Mouse (Mus musculus) spleen, adult 18-20 months (tissue): Measurements from ENCODE around the gene Fbll1.
"Not testable (repeated sequence)": the region's sequence is repeated elsewhere in the genome, so short reads cannot be mapped to it uniquely, and the experiment has no call there.

Source experiments
- DNase-seq, 2 experiments: peaks; one replicate each; pipeline ENCODE4 v3.0.0; 2022; ENCODE audit warnings: mixed read lengths in 2 of 2

The Fbll1 gene

GRCm38 (mm10) chr11:35798874-35799273 is at the start of gene Fbll1:
Gene Fbll1 (minus strand): TSS chr11:35798884.
- no peak for DNase-seq

DNA sequence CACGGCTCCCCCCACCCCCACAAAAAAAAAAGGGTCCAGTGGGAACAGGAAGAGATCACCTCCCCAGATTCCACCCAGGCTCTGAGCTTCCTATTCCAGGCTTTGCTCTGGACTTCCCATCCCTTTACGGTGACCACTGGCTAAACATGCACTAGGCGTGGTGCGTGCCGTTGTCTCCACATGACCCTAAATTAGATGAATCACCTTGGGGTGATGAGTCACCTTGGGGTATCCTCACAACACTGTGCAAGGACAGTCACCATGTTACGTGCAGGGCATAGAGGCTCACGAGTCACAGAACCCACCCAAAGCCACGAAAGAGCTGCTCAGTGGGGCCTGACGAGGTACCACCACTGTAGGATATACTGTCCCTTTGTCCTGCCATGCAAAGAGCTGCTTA is 45.6 kb upstream of the Fbll1 start:
- no peak for DNase-seq

DNA sequence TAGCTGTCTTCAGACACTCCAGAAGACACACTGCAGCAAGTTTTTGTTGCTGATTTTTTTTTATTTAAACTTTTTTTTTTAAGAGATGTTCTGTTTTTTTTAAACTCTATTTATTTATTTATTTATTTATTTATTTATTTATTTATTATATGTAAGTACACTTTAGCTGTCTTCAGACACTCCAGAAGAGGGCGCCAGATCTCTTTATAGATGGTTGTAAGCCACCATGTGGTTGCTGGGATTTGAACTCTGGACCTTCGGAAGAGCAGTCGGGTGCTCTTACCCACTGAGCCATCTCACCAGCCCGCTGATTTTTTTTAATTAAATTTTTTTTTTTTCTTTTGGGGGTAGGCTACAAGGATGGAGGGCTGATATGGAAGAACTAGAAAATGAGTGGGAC is 43.9 kb upstream of the Fbll1 start:
- DNase-seq = not testable (repeated sequence)

DNA sequence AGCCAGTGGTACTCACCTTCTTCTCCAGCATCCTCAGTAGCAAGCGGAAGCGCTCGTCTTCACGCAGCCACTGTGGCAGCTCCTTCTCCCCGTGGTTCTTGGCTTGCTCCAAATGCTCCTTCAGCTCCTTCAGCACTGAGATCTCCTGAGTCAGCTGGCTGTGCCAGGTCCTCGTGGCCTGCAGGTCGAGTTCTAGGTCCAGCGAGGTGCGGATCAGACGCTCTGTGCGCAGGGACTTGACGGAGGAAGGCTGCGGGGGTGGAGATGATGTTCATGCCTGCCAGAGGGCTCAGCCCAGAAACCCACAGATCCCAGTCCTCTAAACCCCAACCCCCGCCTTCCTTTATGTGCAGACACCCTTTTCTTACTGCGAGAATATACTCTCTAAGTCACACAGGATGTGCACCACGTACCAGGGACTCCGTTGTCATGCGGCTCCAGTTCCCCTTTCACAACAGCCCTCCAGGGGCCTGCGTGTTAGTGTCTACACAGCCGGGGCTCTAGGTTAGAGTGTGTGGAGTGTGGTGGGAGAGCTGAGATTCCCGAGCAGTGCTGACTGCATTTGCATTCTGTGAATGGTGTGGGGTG is 43.1 kb upstream of the Fbll1 start:
- DNase-seq = peak; percentile 27 to 40

- not testable (repeated sequence) for DNase-seq
Observed at GRCm38 (mm10) chr11:35840806-35841205, 42.1 kb upstream of the Fbll1 start.

DNA sequence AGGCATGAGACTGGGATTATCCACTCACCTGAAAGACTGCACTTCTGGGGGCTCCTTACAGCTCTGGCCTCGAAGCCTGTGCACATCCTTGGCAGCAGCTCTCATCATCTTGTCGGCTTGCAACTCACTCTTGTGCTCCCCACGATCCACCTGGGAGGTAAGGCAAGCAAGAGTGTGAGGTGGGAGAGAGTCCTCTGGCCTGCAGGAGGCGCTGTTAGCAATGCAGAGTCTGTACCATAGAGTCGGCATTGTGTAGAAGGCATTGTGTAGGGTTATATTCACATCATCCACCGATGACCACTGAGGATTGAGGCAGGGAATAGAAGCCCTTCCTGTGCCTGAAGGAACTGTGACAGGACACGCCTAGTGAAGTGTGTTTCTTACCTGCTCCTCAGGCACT is 41.6 kb upstream of the Fbll1 start:
- DNase-seq = no peak

DNA sequence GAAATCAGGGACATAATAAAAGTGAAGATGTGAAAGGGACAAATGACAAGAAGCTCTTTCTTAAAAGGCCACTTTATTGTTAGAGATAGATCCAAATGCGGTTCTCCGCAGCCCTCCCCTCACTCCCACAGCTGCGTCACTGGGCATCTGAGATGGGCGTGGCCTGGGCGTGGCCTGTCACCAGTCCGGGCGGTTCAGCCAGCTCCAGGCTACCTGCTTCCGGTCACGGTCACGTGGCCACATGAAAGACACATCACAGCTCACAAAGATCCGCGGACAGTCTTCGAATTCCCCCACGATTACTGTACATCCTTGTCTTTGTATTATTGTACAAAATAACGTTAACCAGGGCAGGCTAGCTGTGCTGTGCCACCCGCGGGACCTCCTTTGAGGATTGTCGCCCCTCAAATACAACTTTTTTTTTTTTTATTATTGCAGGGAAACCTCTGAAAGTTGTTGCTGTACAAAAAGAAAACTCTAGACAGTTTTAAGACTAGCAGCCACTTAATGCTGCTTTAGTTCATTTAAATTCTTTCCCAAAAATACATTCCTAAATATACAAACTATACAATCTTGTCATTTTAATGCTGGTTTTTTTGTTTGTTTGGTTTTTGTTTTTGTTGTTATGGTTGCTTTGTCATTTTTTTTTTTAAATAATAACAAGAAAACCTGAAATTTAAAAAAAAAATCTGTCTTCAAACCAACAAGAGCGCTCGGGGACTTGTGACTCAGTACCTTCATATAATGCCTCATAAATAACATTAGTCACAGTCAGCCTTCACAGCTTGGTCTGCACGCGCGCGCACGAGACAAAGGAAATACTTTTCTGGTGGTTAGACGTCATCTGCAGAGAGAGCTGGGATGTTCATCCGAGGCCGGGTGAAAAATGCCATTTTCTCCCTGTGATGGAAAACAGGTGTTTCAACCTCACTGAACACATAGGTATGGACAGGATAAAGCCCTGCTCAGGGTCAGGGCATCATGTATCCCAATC is 40.0 kb upstream of the Fbll1 start:
- peak; percentile 88 to 92 for DNase-seq

- DNase-seq = no peak
Observed at GRCm38 (mm10) chr11:35837156-35838126, 38.8 kb upstream of the Fbll1 start.

DNA sequence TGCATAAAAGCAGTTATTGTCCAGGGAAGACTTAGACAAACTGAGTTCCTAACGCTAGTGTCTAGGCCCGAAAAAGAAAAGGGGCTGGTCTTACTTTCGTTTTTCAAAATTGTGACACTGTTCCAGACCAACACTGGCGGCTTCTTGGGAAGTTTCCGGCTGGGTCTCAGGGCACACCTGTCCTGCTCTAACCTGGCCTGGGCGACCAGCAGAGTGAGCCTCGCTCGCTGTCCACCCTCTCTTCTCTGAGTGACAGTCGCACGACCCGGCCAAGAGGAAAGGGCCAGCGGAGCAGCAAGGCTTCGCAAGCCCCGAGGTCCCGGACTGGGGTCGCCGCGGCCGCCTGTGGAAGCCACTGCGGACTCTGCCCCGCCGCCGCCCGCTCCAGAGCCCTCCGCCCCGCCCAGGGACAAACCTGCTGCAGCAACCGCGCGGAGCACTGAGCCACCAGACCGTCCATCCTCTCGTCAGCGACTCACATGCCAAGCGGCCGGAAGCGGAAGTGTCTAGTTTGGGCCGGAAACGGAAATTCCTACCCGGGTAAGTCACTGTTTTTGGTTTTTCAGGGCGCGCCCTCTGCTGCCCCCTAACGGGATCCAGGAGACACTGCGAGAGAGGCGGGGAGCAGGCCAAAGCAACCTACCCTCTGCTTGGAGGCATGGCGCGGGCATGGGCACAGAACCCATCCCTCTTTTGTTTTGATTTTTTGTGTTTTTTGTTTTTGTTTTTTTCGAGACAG is 35.5 kb upstream of the Fbll1 start, which contains the start of gene Rars:
TSS of gene Rars (minus strand) at position 485 of the 739 bp plus-strand sequence.
- DNase-seq = peak; percentile 85 to 89

GRCm38 (mm10) chr11:35833270-35833669 is 34.6 kb upstream of the Fbll1 start:
- DNase-seq = no peak

- DNase-seq = no peak
Observed at GRCm38 (mm10) chr11:35832139-35832538, 33.5 kb upstream of the Fbll1 start.

GRCm38 (mm10) chr11:35827714-35828113 is 29.0 kb upstream of the Fbll1 start:
- DNase-seq = no peak

DNA sequence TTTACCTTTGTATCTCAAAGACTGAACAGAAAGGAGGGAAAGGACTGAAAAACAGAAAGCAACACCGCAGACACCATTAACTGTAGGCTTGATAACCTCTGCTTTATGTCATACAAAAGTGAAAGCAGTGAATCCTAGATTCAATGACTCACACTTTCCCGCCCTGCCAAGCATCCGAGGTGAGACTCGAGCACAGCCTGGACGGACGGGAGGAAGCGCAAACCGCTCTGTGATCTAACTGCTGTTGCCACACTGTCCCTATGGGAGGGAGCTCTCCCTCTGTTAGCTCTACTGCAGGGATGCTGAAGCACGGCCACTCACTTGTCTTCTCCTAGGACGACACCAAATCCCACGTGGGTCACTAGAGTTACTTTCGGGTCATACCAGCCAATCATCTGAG is 17.6 kb upstream of the Fbll1 start:
- DNase-seq = no peak

DNA sequence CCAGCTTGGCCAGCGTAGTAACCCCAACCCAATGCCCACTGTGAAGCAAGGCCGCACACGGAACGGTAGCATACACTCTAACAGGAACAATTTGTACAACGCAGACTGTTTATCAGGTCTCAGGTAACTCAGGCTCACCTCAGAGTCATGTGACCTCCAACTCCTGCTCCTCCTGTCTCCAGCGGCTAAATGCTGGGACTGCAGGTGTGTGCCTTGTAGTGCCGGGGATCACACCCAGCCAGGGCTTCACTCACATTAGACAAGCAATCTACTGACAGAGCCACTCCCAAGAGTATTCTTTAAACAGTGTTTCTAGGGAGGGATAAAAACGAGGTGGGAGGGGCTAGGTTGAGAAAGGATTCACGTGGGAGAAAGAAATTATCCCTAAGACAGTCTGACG is 12.8 kb upstream of the Fbll1 start:
- DNase-seq = no peak

DNA sequence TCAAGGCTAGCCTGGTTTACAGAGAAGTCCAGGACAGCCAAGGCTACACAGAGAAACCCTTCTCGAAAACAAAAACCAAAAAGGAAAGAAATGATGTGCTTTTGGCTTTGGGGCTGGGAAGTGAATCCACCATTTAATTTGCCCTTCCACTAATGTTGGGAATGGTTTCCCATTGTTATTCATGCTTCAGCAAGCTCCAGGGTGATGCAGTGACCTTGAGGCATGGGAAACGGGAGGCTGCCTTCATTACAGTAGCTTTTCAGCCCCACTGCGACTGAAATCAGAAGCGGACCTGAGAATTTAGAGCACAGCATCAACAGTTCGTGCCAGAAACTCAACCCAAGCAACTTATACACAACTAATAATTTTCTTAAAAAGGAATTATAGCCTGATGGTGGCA is 2.6 kb upstream of the Fbll1 start:
- DNase-seq = no peak

- no peak for DNase-seq
Observed at GRCm38 (mm10) chr11:35798495-35798820, 226 bp downstream of the Fbll1 start.

GRCm38 (mm10) chr11:35797751-35798494 is 761 bp downstream of the Fbll1 start:
- DNase-seq = no peak

DNA sequence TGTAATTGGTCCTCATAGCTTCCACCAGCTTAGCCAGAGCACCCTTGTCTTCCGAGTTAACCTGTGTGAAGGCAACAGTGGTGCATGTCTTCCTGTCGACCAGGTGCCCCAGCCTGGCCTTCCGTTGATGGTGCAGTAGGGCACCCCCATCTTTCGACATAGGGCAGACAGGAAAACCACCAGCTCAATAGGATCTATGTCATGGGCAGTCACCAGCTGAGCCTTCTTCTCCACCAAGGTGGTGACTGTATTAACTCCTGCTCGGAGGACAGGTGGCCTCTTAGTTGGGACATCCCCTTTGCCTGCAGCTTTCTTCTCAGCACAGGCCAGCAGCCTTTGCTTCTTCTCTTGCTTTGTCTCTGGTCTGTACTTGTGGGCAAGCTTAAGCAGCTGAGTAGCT is 5.9 kb downstream of the Fbll1 start:
- DNase-seq = not testable (repeated sequence)

DNA sequence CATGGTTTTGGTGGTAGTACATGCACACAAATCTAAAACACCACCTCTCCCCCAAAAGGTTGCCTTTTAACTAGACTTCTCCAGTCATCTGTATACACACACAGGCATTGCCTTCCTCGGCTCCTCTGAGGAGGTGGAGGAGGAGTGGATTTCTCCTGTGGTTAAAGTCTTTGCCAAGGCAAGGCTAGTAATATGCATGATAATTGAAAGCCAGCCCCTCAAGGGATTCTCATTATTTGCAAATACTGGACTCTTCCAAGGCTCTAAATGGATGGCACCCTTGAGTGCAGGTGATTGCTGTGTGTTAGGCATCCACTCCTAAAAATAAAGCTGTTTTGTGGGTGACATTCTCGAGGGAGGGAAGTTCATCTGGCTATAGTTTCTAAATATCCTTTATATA is 10.2 kb downstream of the Fbll1 start:
- DNase-seq = no peak

GRCm38 (mm10) chr11:35784537-35784936 is 14.1 kb downstream of the Fbll1 start:
- no peak for DNase-seq

DNA sequence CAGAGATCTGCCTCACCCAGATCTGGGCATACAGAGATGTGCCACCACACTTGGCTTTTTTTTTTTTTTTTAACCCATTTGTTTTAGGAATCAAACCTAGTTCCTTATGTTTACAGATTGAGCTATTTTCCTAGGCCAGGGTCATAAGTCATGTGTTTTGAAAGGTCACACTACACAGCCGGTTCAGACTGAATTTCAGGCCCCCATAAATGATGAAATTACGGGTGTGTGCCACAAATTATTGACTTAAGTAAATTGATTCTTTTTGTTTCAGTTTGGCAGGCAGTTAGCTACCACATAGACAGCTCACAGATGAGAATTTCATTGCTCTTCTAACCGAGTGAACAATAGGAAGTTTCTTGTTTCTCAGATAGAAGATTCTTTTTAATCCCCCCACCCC is 14.7 kb downstream of the Fbll1 start:
- no peak for DNase-seq

DNA sequence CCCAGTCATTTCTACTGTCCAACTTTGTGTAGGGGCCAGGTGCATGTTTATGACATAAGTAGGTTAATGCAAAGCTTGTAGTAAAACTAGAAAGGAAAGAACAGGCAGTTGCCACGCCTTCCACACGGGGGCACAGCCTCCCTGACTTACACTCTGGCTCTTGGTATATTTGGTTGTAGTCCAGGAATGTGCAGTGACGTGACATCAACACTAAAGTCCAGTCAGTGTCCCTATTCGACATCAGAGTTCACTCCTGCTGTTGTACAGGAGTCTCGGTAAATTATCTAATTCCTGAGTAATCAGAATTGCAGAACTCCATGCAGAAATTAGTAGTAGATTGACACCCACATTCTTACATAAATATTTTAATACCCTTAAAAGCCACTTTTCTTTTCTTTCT is 15.6 kb downstream of the Fbll1 start:
- no peak for DNase-seq
